Mouse (Mus musculus) midbrain, embryonic 10.5 days (tissue): ENCODE data around the gene Tbc1d14. TPM values are rescaled to one million over a fixed set of nuclear protein-coding genes. Genes with fewer than 3 reads are reported as not detected.

Source experiments
- DNase-seq: peaks from one replicate; pipeline ENCODE4 v3.0.0-alpha.2; 2017; ENCODE audit warnings: low spot score
- H3K27ac ChIP-seq: fragments of 300-500 bp; sonication (generic); replicated peaks from 2 replicates; pipeline ENCODE4 v1.5.1; 2016; ENCODE audit warnings: mild to moderate bottlenecking
- H3K27me3 ChIP-seq: fragments of 300-500 bp; sonication (generic); 2 replicates; pipeline ENCODE4 v1.6.1; 2016; ENCODE audit warnings: low read depth, mild to moderate bottlenecking; ENCODE audit not compliant: poor library complexity, severe bottlenecking
- H3K36me3 ChIP-seq: fragments of 300-500 bp; sonication (generic); 2 replicates; pipeline ENCODE4 v1.6.1; 2016; ENCODE audit warnings: mild to moderate bottlenecking, moderate library complexity
- H3K4me1 ChIP-seq: fragments of 300-500 bp; sonication (generic); 2 replicates; pipeline ENCODE4 v1.6.1; 2016
- H3K4me3 ChIP-seq: fragments of 300-500 bp; sonication (generic); 2 replicates; pipeline ENCODE4 v1.5.1; 2016; ENCODE audit warnings: mild to moderate bottlenecking, moderate library complexity
- H3K9me3 ChIP-seq: fragments of 300-500 bp; sonication (generic); replicated peaks from 2 replicates; pipeline ENCODE4 v1.6.1; 2016; ENCODE audit warnings: mild to moderate bottlenecking
- WGBS: fragments of 180-500 bp; shearing (Covaris S2); methylation state at CpG from one replicate; pipeline ENCODE4 v1.1.7; 2016; 5-methylcytosine and 5-hydroxymethylcytosine counted together
- polyA plus RNA-seq: library from polyadenylated mRNA; unstranded; fragments of >200 nt; fragmentation: Nextera tagmentation; extraction: Ambion mirVana; gene quantifications from 2 replicates; pipeline ENCODE4 v1.2.1, GENCODE M21; 2016

Gene Tbc1d14
- polyA plus RNA-seq, 1 experiment from 2014 or later, result 35.2 TPM

- Histone ChIP-seq H3K36me3 (peaks cover 94% of the 10 kb centered on the region), H3K4me3 (no peak overlapping the region), H3K27me3 (no peaks in the 10 kb centered on the region), H3K4me1 (no peaks in the 10 kb centered on the region), H3K27ac (no peak overlapping the region), H3K9me3 (no peaks in the 10 kb centered on the region)
- whole genome bisulfite sequencing, result 88% methylated on average over 5 of the region's 5 CpGs
- no peak for DNase-seq
Observed at GRCm38 (mm10) chr5:36515558-36515957, 77.5 kb downstream of the Tbc1d14 start.

- peaks cover 94% of the 10 kb centered on the region for H3K36me3 ChIP-seq
Observed at GRCm38 (mm10) chr5:36515126-36515525, 78.0 kb downstream of the Tbc1d14 start.

GRCm38 (mm10) chr5:36510956-36511355, 82.1 kb downstream of the Tbc1d14 start:
- no peaks in the 10 kb centered on the region for H3K9me3 ChIP-seq
- peaks cover 91% of the 10 kb centered on the region for H3K36me3 ChIP-seq
- H3K27ac ChIP-seq, result no peak overlapping the region
- H3K27me3 ChIP-seq, result no peaks in the 10 kb centered on the region
- no peak for DNase-seq
- no peaks in the 10 kb centered on the region for H3K4me1 ChIP-seq
- no peak overlapping the region for H3K4me3 ChIP-seq
- WGBS, result 91% methylated on average over 2 of the region's 2 CpGs

More at GRCm38 (mm10) chr5:36515126-36515525, 78.0 kb downstream of the Tbc1d14 start:
- DNase-seq, result no peak
- Histone ChIP-seq H3K27me3 (no peaks in the 10 kb centered on the region), H3K27ac (no peak overlapping the region), H3K9me3 (no peaks in the 10 kb centered on the region), H3K4me1 (no peaks in the 10 kb centered on the region), H3K4me3 (no peak overlapping the region)
- WGBS, result 94% methylated on average over 1 of the region's 1 CpGs

GRCm38 (mm10) chr5:36508351-36508750, 84.7 kb downstream of the Tbc1d14 start:
- Histone ChIP-seq H3K36me3 (peaks cover 96% of the 10 kb centered on the region), H3K9me3 (no peaks in the 10 kb centered on the region), H3K4me3 (no peak overlapping the region), H3K27me3 (no peaks in the 10 kb centered on the region), H3K4me1 (no peaks in the 10 kb centered on the region), H3K27ac (no peak overlapping the region)
- 94% methylated on average over 10 of the region's 10 CpGs for whole genome bisulfite sequencing
- no peak for DNase-seq

- H3K4me1 ChIP-seq, result no peaks in the 10 kb centered on the region
- 77% methylated on average over 5 of the region's 5 CpGs for WGBS
- peaks cover 96% of the 10 kb centered on the region for H3K36me3 ChIP-seq
- no peaks in the 10 kb centered on the region for H3K27me3 ChIP-seq
- no peak overlapping the region for H3K27ac ChIP-seq
- H3K4me3 ChIP-seq, result no peak overlapping the region
- no peak for DNase-seq
- H3K9me3 ChIP-seq, result no peaks in the 10 kb centered on the region
Observed at GRCm38 (mm10) chr5:36505643-36506042, 87.4 kb downstream of the Tbc1d14 start.

DNA sequence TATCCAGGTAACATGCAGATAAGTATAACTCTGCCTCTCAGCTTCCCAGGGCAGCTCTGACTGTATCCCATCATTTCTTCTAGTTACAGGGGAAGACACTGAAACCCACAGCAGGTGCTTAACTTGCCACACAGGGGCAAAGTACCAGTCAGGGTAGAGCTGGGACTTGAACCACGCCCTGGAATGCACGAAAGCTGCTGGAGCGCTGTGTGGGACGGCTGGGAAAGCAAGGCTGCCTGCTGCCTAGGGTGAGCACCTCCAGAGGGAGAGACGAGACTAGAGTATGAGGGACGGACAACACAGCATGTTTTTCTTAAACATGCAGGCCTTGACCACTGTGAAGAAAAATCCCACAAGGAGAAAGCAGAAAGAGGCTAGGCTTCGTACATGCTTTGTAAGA, 87.8 kb downstream of the Tbc1d14 start:
- DNase-seq, result no peak
- Histone ChIP-seq H3K9me3 (no peaks in the 10 kb centered on the region), H3K27me3 (no peaks in the 10 kb centered on the region), H3K4me1 (no peaks in the 10 kb centered on the region), H3K4me3 (no peak overlapping the region), H3K36me3 (peaks cover 96% of the 10 kb centered on the region), H3K27ac (no peak overlapping the region)
- WGBS, result 91% methylated on average over 7 of the region's 7 CpGs

- whole genome bisulfite sequencing, result 97% methylated on average over 9 of the region's 9 CpGs
- Histone ChIP-seq H3K36me3 (peaks cover 72% of the 10 kb centered on the region), H3K27me3 (no peaks in the 10 kb centered on the region), H3K27ac (no peak overlapping the region), H3K4me3 (no peak overlapping the region), H3K4me1 (no peaks in the 10 kb centered on the region), H3K9me3 (no peaks in the 10 kb centered on the region)
- no peak for DNase-seq
Observed at GRCm38 (mm10) chr5:36494709-36495108, 98.4 kb downstream of the Tbc1d14 start.

DNA sequence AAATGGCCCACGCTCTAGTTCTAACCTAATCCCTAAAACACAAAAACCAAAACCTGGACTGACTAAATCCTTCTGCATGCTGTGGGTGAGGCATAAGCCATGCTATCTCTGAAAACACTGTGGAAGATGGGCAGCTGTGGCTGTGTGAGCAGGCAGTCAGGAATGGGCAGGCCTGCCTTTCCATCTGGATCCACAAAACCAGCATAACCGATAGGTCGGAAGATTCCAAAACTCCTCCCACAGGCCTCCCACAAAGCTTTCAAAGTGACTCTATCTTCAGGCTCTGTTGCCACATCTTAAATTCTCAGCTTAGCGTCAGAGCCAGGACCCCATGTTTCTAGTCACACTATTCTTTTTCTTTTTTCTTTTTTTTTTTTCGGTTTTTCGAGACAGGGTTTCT, 99.2 kb downstream of the Tbc1d14 start:
- no peaks in the 10 kb centered on the region for H3K27me3 ChIP-seq
- no peaks in the 10 kb centered on the region for H3K9me3 ChIP-seq
- H3K27ac ChIP-seq, result no peak overlapping the region
- peaks cover 67% of the 10 kb centered on the region for H3K36me3 ChIP-seq
- H3K4me3 ChIP-seq, result no peak overlapping the region
- H3K4me1 ChIP-seq, result no peaks in the 10 kb centered on the region
- DNase-seq, result no peak
- 91% methylated on average over 6 of the region's 6 CpGs for WGBS

- 63% methylated on average over 2 of the region's 2 CpGs for WGBS
- Histone ChIP-seq H3K27me3 (peaks cover 16% of the 10 kb centered on the region), H3K4me1 (peaks cover 14% of the 10 kb centered on the region), H3K27ac (no peak overlapping the region), H3K9me3 (peaks cover 6% of the 10 kb centered on the region; the same call in 1 of the 2 replicates), H3K36me3 (peaks cover 36% of the 10 kb centered on the region), H3K4me3 (no peak overlapping the region)
- DNase-seq, result peak; percentile 24
Observed at GRCm38 (mm10) chr5:36489225-36489624, 103.9 kb downstream of the Tbc1d14 start.

DNA sequence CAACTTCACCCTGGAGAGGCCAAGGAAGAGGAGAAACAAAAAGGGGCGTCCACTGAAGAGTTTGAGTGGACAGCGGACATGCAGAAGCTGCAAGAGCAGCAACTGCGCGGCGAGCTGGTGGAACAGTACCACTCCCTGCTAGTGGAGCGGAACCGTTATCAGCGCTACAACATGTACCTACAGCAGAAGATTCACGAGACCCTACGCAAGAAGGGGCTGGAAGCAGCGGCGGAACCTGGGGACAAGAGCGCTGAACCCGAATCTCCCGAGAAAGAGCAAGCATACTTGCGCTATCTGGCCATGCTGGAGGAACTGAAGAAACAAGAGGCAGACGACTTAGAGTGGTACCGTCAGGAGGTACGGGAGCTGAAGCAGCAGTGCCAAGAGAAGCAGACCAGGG, 107.8 kb downstream of the Tbc1d14 start:
- Histone ChIP-seq H3K27me3 (peaks cover 16% of the 10 kb centered on the region), H3K27ac (peak overlapping the region; percentile 84), H3K9me3 (peaks cover 6% of the 10 kb centered on the region; the same call in 1 of the 2 replicates), H3K4me3 (peak overlapping the region; percentile 92), H3K4me1 (peaks cover 41% of the 10 kb centered on the region), H3K36me3 (peaks cover 15% of the 10 kb centered on the region)
- 36% methylated on average over 19 of the region's 19 CpGs for WGBS
- peak; percentile 16 for DNase-seq

GRCm38 (mm10) chr5:36484171-36484990, 108.7 kb downstream of the Tbc1d14 start, which contains the start of the genes Tada2b and Ccdc96:
Gene Tada2b, minus strand, starts transcription at chr5:36484285.
Gene Ccdc96, plus strand, starts transcription at chr5:36484588.
- Histone ChIP-seq H3K36me3 (peaks cover 17% of the 10 kb centered on the region), H3K4me3 (peak within 1 kb of the TSS; percentile 92), H3K27ac (peak within 1 kb of the TSS; percentile 91), H3K4me1 (peaks cover 47% of the 10 kb centered on the region), H3K9me3 (peaks cover 6% of the 10 kb centered on the region; the same call in 1 of the 2 replicates), H3K27me3 (peaks cover 16% of the 10 kb centered on the region)
- peak; percentile 98 for DNase-seq
- 4% methylated on average over 97 of the region's 97 CpGs for WGBS

- Histone ChIP-seq H3K36me3 (peaks cover 19% of the 10 kb centered on the region), H3K27ac (peak overlapping the region; percentile 91), H3K4me1 (peaks cover 54% of the 10 kb centered on the region), H3K27me3 (peaks cover 16% of the 10 kb centered on the region), H3K9me3 (peaks cover 6% of the 10 kb centered on the region; the same call in 1 of the 2 replicates), H3K4me3 (peak overlapping the region; percentile 92)
- whole genome bisulfite sequencing, result 3% methylated on average over 58 of the region's 58 CpGs
- peak; percentile 67 for DNase-seq
Observed at GRCm38 (mm10) chr5:36483203-36484101, 109.6 kb downstream of the Tbc1d14 start.
